Mouse (Mus musculus): Measurements from ENCODE around the gene Cchcr1.

DNA sequence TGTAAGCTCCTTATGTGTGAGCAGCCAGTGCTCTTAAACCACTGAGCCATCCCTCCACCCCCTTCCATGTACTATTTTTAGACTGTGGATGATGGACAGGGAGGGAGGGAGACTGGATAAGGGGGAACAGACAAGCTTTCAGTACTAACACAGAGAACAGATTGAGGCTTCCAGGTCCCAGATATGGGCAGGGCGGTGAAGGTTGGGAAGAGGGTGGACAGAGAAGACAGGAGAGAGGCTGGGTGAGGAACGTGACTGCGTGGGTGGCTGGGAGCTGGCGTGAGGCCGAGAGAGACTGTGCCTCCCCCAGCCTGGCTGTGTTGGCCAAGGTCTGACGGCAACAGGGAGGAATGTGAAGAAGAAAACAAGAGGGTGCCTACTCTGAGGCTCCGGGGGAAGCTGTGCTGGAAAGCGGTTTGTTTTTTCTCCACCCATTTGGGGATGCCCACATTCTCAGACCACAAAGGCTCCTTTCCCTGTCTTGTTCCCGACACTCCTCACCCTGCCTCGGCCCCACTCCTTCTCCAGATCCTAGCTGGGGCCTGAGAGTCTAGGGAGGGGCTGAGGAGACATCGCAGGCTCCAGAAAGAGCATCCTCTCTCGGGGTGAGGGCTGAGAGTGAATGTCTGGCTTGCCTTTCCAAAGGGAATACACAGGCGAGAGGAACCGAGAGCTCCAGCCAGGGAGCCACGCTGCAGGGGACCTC lies 32.7 kb downstream of the Cchcr1 start:
- no peak for TF ChIP-seq POLR2A (IDR thresholded peaks at IDR 0.05; ENCODE audit: control insufficient read depth, low read depth, low read length)
- TF ChIP-seq CTCF (IDR thresholded peaks at IDR 0.05; ENCODE audit: control insufficient read depth, insufficient read depth, insufficient replicate concordance, low read depth, low read length), result no peak

All from testis, adult 2 months (tissue).